Mouse (Mus musculus) lung, adult 2 months (tissue): ENCODE data around the gene Sez6.

Experiments used
- CTCF ChIP-seq: fragments of 200-500 bp; IDR thresholded peaks from 2 replicates; pipeline ENCODE4 v1.5.1; 2011; ENCODE audit warnings: mild to moderate bottlenecking, low read length, control low read depth; ENCODE audit not compliant: insufficient read depth
- POLR2A ChIP-seq: fragments of 200-500 bp; IDR thresholded peaks from 2 replicates; pipeline ENCODE4 v1.6.1; 2011; ENCODE audit warnings: low read depth, mild to moderate bottlenecking, control low read depth, low read length, borderline replicate concordance; ENCODE audit errors: extremely low read depth

DNA sequence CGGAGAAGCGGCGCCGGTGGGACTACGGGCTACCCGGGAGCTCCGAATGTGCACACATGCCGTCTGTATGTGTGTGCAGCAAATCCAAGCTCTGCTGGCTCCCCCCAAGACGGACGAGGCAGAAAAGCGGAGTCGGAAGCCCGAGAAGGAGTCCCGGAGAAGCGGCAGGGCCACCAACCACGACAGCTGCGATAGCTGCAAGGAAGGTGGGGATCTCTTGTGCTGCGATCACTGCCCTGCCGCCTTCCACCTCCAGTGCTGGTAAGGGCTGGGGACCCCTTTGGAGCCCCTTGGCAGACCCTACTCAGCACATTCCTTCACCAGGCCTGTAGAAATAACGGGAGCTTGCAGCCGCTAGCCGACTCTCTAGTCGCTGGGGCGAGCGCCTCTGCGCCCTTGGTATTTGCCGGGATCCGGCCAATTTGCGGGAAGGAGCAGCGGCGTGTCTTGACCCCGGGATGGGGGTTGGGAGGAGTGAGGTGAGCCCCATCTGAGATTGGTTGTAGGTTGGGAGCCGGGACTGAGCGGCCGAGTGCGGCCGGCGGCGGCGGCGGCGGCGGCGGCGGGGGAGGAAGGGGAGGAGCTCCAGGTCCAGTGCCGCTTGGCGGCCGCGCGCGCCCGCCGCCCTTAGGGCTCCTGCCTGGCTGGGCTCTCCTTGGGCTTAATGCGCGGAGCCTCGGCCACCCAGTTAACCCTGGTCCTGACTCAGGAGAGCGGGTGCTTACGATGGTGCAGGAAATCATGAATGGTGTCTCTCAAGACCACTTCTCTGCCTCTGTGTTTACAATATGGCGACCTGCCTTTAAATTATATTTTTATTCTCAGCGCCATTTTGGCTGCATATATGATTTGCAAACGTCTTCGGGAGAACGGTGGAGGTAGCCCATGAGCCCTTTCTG is 53.6 kb downstream of the Sez6 start:
- TF ChIP-seq CTCF (no peak), POLR2A (peak; percentile 78; the same call in 1 of the 2 replicates)
